Mouse (Mus musculus) cerebellum, postnatal 4 days (tissue): ENCODE results near the gene 1700008O03Rik.

Experiments
- DNase-seq, 2 experiments: peaks; one replicate each; pipeline ENCODE4 v3.0.0; 2022; ENCODE audit warnings: low spot score in 2 of 2, mixed read lengths in 1 of 2

Gene 1700008O03Rik

DNA sequence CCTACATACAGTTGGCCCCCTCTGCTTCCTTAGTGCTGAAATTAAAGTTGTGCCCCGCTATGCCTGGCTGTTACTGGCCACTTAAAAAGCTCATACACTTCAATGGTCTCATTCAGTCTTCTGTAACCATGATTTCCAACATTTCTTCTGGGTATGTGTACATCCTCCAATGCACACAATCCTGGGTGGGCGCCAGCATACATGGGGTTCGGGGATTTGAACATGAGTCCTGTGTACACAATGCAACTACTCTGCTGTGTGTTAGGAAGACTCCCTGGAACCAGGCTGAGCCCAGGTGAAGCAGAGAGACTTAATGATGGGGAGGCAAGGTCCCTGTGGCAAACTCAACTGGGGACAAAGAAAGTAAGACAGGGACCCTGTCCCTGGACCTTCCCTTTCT is 9.8 kb downstream of the 1700008O03Rik start:
- no peak for DNase-seq

DNA sequence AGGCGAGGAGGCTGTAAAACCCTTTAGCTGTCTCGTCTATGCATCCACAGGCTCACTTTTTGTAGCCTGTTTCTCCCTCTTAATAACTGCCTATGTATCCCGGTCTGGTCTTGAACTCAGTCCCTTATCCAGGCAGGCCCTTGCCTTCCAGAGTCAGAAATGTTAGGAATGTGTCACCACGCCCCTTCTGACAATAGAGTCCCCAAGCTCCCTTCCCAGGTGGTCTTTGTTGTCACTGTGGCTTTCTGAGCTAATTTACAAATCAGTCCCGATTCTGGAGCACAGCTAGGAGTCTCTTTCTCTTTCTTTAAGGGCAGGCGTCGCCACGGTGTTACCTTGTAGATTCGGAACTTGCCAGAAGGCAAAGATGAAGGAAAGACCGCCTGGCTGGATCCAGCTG is 10.4 kb downstream of the 1700008O03Rik start:
- DNase-seq: no peak

DNA sequence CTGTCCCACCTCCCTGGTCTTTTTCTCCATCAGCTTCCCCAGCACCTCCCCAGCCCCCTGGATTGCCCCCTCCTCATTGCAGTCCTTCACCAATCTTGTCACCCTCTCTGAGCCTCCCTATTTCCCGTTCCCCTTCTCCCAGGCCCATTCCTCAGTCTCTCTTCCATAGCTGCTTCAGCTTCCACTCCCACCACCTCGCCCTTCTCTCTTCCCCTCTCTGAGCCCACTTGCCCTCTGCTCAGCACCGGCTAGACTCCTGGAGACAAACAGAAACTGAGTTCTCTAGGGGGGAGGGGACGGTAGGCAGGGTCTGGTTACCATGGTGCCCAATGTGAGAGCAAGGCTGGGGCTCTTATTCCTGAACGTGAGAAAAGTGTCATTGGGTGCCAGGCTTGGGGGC is 10.9 kb downstream of the 1700008O03Rik start:
- no peak for DNase-seq

DNA sequence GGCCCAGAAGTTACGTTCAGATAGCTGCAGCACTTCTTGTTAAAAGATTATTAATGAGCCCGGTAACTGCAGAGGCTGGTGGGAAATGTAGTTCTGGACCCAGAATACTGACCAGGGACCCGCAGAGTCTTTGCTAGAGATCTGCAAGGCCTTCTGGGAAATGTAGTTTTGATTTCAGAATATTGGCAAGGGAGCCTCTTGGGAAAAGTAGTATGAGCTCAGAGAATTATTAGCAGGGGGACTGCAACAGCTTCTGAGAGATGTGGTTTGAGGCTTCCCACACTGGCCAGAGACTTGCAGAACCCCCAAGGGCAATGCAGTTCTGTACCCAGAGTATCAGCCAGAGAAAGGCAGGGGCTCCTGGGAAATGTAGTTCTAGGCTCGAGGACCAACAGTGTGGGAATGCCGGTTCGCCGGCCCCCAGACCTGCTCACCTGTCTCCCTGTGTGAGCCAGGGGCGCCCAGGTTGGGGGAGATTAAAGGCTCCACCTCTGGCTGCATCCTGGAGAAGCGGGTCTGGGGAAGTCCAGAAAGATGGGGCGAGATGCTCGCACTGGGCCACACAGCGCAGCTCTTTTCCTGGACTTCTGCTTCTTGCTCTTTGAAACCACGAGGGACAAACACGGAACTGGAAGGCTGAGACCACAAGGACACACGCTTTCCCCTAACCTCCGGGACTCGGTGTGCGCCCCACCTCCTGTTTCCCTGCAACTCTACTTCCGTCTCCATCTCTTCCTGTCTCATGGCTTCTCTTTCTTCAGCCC is 11.5 kb downstream of the 1700008O03Rik start:
- peak in 1 of 2 experiments; percentile 64 for DNase-seq

DNA sequence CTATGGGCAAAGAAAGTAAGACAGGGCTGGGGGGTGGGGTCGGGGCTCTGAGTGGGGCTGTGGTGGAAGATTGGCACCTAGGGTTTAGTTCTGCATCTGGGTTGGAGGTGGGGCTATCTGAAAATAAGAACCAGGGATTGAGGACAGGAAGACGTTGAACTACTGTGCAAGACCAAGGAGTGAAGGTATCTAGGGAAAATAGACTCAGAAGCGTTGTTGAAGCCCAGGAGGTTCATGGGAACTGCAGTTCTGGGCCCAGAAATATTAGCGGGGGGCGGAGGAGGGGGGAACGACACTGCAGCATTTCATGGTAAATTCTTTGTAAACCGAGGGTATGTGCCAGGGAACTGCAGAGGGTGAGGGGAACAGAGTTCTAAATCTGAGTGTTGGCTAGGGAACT is 12.2 kb downstream of the 1700008O03Rik start:
- no peak for DNase-seq

DNA sequence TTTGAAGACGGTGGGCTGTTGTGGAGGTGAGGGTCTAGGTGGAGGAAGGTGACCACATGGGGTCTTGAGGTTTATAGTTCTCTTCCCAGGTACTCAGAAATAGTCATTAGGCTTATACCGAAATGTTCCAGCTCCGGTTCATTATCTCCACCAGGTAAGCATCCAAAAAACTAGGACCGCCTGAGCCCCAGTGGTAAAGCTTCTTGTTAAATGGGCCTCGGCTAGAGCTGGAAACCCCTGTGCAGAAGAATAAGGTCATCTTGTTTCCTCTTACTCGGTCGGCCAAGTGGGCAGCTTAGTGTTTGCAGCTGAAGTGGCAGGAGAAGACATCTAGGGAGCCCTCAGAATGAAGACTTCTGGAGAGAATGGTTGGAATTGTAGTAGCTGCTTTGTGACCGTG is 12.9 kb downstream of the 1700008O03Rik start:
- DNase-seq: no peak

DNA sequence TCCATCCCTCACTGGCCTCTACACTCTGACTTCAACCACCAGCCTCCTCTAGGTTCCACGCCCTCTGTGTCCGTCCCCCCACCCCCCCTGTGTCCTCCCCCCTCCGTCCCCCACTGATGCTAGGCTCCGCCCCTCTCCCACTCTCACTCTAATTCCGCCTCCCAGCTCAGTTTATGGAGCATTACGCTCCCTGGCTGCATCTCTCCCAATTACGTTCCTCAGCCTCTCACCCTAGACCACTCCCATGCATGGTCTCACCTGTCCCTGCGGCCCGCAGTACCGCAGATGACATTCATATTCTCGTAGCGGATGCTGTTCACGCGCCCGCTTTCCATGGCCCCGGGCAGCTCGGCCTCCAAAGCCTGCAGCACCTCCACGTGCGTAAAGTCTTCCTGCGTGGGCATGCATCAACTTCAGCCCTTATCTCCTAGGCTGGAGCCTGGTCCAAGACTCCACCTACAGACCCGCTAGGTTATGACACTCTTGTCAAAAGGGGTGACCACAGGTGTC is 24.8 kb downstream of the 1700008O03Rik start:
- DNase-seq: no peak

DNA sequence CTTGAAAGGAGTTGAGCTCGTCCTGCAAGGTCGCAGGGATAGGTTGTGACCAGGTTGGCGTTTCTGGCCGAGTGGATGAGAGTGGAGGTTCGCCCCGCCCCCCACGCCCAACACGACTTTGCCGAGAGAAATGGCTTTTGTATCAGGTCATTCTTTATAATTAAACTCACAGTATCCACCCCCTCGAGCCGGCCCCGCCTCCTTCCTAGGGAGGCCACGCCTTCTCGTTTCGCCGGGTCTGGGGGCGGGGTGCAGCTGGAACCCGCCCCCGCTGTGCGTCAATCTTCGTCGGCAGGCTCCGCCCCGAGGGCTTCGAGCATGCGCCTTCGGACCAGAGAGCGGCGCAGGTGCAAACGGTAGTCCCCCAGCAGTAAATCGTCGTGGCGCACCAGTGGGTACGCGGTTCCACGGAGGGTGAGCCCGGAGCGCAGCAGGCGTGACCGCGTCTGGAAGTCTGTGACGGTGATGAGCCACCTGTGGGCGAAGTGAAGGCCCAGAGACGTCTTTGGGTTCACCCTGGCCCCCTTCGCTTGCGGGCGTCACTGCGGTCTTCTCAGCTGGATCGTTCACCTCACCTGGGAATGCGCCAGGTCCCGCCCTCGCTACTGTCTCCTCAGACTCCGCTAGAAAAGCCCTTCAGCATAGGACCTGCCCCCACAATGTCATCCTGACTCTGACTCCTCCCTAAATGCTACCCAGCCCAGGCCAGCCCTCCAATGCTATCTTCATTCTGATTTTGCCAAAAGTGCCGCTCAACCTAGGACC is 25.5 kb downstream of the 1700008O03Rik start:
- peak; percentile 88 to 93 for DNase-seq

DNA sequence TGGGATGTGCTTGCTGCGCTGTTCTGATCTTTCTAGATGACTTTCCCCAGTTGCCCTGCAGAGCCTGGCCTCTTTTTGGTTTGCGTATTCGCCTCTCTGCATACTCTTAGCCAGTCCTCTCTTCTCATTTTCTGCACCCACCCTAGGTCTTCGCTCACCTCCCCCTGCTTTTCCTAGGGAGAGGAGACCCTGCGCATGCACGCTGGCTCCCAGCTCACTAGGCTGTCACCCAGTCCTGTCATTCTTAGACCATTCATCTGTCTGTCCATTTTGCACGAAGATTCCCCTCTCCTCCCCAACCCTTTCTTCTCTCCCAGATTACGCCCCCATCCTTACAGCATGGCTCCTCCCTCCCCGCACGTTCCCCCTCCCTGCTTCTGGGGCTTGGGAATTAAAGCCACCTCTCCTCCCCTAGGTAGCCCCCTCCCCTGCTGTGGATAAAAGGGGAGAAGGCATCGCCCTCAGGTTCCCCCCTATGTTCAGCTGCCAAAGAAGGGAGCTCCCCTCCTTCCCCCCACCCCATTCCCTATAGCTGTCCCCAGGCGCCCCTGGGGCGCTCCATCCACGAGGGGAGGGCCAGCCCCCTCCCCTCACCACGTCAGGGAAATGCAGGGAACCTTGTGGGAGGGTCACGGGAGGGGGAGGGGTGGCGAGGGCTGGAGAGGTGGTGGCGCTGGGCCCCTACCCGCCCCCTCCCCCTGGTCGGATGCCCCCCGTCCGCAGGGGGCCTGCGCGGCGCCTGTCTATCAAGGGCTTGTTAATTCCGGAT is 26.6 kb downstream of the 1700008O03Rik start:
- peak in 1 of 2 experiments; percentile 52 for DNase-seq

DNA sequence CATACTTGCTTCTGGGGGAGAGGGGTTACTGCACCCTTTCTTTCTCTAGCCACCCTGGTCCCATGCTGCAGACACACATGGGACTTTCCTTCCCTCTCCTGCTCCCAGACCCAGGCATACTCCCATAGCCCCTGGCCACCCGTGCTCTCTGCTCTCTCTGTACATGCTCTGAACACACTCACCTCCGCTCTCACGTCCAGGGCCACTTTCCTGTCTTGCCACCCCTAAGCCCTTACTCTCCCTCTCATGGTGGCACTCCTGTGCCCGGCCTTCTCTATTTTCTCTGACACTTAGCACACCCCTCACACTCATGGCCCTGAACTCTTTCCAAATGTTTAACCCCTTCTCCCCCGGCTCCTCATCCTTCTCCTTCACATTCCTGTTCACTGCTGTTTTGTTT is 27.6 kb downstream of the 1700008O03Rik start:
- no peak for DNase-seq

DNA sequence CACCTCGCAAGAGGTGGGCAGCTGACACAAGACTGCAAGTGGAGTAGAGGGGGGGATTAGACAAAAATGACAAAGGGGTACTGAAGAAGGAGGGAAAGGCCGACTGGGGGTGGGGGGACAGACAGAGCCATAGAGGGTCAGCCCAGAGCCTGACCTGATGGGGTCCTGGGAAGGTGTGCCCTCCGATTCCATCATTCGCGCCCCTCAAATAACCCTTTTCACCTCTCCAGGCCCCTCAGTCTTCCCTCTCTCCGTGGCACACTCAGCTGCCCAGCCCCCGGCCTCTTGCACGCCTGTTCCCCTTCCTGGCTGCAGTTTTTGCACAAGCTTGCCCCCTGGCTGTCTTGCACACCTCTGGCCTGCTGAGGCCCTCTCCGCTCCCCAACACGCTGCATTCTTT is 28.1 kb downstream of the 1700008O03Rik start:
- no peak for DNase-seq

DNA sequence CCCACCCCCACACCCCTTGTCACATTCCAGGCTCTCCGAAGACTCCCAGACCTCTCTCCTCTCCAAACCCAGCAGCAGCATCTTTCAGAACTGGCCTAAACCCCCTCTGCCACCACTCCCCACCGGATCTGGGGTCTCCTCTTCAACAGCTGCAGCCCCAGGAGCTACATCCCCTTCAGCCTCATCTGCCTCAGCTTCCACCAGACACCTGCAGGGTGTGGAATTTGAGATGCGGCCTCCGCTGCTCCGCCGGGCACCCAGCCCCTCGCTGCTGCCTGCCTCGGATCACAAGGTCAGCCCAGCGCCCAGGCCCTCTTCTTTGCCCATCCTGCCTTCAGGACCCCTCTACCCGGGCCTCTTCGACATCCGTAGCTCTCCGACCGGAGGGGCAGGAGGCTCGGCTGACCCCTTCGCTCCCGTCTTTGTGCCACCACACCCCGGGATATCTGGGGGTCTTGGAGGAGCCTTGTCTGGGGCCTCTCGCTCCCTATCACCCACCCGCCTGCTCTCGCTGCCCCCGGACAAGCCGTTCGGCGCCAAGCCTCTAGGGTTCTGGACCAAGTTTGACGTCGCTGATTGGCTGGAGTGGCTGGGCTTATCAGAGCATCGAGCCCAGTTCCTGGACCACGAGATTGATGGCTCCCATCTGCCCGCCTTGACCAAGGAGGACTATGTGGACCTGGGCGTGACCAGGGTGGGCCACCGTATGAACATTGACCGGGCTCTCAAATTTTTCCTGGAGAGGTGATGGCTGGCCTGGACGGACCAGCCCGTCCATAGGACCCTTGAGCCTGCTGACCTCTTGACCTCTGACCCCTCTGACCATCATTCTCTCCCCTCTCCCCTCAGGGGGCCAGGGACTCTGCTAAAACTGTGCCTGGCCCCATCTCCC is 28.8 kb downstream of the 1700008O03Rik start:
- no peak for DNase-seq

DNA sequence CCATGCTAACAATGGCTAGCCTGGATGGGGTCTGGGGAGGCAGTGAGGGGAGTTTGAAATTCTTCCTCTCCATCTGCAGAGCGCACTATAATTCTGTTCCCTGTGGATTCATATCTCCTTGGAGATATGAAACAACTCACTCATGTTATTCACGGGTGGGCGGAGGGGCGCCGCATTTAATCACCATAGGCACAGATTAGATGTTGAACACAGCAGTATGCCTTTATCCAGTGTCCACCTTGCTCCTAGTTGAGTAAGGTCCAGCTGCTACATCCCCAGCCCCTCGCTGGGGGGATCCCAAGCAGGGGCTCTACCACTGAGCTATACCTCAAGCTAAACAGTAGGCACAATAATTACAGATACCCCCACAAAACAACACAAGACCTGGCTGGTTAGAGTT is 30.2 kb downstream of the 1700008O03Rik start:
- DNase-seq: no peak

DNA sequence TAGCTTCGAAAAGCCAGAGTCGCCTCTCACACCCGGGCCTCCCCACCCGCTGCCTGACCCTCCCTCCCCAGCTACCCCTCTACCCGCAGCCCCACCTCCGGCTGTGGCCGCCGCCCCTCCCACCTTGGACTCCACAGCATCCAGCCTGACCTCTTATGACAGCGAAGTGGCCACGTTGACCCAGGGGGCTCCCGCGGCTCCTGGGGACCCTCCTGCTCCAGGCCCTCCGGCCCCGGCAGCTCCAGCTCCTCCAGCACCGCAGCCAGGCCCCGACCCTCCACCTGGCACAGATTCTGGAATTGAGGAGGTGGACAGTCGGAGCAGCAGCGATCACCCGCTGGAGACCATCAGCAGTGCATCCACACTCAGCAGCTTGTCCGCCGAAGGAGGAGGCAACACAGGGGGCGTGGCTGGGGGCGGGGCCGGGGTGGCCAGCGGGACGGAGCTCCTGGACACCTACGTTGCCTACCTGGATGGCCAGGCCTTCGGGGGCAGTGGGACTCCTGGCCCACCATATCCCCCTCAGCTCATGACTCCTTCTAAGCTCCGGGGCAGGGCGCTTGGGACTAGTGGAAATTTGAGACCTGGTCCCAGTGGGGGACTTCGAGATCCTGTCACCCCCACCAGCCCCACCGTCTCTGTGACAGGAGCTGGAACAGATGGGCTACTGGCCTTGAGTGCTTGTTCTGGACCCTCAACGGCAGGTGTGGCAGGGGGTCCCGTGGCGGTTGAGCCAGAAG is 31.8 kb downstream of the 1700008O03Rik start:
- DNase-seq: no peak

DNA sequence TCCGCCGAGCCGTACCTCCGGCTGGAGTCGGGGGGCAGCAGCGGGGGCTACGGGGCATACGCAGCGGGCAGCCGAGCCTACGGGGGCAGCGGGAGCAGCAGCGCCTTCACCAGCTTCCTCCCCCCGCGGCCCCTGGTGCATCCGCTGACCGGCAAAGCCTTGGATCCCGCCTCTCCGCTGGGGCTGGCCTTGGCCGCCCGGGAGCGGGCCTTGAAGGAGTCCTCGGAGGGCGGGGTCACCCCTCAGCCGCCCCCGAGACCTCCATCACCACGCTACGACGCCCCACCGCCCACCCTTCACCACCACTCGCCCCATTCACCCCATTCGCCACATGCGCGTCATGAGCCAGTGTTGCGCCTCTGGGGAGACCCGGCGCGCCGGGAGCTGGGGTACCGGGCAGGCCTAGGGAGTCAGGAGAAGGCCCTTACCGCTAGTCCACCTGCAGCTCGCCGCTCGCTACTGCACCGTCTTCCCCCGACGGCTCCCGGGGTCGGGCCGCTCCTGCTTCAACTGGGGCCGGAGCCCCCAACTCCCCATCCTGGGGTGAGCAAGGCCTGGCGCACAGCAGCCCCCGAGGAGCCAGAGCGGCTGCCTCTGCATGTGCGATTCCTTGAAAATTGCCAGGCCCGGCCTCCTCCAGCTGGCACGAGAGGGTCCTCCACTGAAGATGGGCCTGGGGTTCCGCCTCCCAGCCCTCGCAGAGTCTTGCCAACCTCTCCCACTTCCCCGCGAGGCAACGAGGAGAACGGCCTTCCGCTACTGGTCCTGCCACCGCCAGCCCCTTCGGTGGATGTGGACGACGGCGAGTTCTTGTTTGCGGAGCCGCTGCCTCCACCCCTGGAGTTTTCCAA is 32.6 kb downstream of the 1700008O03Rik start:
- no peak for DNase-seq

DNA sequence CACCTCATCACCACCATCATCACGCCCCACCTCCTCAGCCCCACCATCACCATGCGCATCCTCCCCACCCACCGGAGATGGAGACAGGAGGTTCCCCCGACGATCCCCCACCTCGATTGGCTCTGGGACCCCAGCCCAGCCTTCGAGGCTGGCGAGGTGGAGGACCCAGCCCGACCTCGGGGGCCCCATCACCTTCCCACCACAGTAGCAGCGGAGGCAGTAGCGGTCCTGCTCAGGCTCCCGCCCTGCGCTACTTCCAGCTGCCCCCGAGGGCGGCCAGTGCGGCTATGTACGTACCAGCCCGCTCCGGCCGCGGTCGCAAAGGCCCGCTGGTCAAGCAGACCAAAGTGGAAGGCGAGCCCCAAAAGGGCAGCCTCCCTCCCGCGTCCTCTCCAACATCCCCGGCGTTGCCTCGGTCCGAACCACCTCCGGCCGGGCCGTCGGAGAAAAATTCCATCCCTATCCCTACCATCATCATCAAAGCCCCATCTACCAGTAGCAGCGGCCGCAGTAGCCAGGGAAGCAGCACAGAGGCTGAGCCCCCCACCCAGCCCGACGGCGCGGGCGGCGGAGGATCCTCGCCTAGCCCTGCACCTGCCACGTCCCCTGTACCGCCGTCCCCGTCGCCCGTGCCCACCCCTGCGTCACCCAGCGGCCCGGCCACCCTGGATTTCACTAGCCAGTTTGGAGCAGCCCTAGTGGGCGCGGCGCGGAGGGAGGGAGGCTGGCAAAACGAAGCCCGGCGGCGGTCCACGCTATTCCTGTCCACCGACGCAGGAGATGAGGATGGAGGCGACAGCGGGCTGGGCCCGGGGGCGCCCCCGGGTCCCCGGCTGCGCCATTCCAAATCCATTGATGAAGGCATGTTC is 33.5 kb downstream of the 1700008O03Rik start:
- DNase-seq: no peak

DNA sequence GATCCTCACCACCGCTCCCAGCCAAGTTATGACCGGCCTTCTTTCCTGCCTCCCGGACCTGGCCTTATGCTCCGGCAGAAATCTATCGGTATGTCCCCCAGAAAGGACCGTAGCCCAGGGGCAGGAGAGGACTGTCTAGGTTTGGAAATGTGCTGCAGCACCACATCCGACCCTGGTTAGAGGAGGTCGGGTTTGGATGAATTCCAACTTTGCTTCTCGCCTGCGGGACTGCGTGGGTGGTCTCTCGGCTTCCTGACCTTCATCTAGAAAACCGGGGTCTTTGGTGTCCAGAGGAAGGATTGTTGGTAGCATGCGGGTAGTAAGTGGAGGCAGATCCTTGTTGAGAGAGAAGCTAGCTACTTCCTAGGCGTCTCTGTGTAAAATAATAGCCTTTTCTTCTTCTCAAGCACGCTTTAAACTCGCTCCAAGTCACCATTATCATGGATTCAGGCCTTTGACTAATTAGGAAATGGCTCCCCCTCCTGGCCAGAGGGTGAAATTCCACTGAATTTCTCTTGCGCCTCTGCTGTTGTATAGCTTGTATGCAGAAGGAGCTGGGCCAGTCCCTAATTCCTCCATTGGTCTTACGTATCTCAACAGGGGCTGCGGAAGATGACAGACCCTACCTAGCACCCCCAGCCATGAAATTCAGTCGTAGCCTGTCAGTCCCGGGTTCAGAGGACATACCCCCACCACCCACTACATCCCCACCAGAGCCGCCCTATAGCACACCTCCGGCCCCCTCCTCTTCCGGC is 34.5 kb downstream of the 1700008O03Rik start:
- DNase-seq: peak in 1 of 2 experiments; percentile 83

DNA sequence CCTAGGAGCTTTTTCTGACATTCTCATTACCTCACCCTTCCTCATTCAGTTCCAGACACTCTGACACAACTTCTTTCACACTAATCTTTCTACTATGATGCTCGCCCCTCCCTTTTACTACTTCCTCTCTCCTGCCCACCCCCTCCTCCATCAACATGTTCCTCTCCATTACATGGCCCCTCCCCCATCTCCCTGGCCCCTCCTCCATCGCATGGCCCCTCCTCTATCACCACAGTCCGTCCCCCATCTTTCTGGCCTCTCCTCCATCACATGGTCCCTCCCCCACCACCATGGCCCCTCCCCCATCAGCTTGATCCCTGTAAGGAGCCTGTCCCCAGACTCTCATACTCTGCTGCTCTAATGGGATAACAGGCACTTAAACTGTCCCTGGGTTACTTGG is 36.6 kb downstream of the 1700008O03Rik start:
- no peak for DNase-seq
